In the genomic region with DNA sequence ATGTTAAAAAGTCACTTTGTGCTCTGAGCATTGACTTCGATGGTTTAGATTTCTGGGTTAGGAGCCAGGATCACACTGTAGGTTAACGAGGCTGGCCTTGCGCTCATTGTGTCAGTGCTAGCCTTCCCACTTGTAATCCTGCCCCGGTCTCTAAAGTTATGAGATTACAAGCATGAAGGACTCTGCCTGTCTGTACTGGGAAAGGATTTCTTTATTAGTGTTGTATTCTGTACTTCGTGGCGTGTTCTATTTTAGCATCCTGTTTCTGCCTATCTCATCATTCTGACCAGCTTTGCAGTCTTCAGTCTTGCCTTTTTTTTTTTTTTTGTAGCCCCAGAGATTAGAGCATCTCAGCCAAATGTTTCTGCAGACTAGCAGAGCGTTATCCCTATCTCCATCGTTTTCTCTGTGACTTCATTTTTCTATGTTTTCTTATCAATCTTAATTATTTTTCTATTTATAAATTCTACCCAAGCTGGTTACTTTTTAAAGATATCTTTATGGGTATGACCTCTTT, we compare ENCODE assay signal across 8 mouse cellular contexts. TPM values are rescaled to one million over a fixed set of nuclear protein-coding genes. Genes with fewer than 3 reads are reported as not detected.
A peak's percentile ranks its signal among the peaks of the same experiment; 100 is the strongest.
DNase-seq lines count a peak whose midpoint lies in the region; ATAC-seq and TF ChIP-seq lines count a peak whose summit lies in the region.

No protein-coding gene starts in this region.

- no peaks in the 10 kb centered on the region for H3K9me3 ChIP-seq in liver, embryonic 13.5 days (replicated peaks)

- H3K4me3 ChIP-seq in gastrocnemius, adult 2 months: peak overlapping the region; percentile 95
- H3K4me3 ChIP-seq in embryonic fibroblast, embryonic 13.5 days (ENCODE audit: insufficient read depth, low read length): peak overlapping the region; percentile 77
- H3K4me3 ChIP-seq in liver, embryonic 13.5 days (replicated peaks): peak overlapping the region; percentile 94

- TF ChIP-seq POLR2A in embryonic fibroblast, embryonic 13.5 days (IDR thresholded peaks at IDR 0.05; ENCODE audit: low read depth, low read length): 0 out of 2 replicates have a peak, but pooled peaks have one; percentile 19

- H3K4me2 ChIP-seq in liver, embryonic 13.5 days: peak overlapping the region; percentile 79

- H3K36me3 ChIP-seq in liver, embryonic 13.5 days: peaks cover 3% of the 10 kb centered on the region; the same call in 1 of the 2 replicates

- H3K4me1 ChIP-seq in embryonic fibroblast, embryonic 13.5 days (ENCODE audit: control insufficient read depth, insufficient read depth, low read length): peaks cover 11% of the 10 kb centered on the region
- peaks cover 51% of the 10 kb centered on the region for H3K4me1 ChIP-seq in liver, embryonic 13.5 days (replicated peaks)

- TF ChIP-seq CTCF in gastrocnemius, adult 2 months (IDR thresholded peaks at IDR 0.05): no peak
- no peak for TF ChIP-seq CTCF in embryonic fibroblast, embryonic 13.5 days (IDR thresholded peaks at IDR 0.05; ENCODE audit: borderline replicate concordance, insufficient read depth, low read length)

- H3K9ac ChIP-seq in liver, embryonic 13.5 days: peak overlapping the region; percentile 92

- DNase-seq in gastrocnemius, adult 2 months: no peak
- no peak for DNase-seq in gastrocnemius, adult 8-10 months (ENCODE audit: low spot score in 2 of 2)
- peak; percentile 31 for DNase-seq in 416B (ENCODE audit: low read depth)
- DNase-seq in liver, embryonic 13.5 days: no peak
- DNase-seq in thymus, postnatal 0 days (ENCODE audit: low spot score): no peak
- DNase-seq in urinary bladder, postnatal 36 days (ENCODE audit: low spot score in 2 of 2): no peak
- DNase-seq in thymus, postnatal 4 days: no peak

- WGBS in liver, embryonic 13.5 days (ENCODE audit: insufficient replicate concordance): 9% methylated on average over 8 of the region's 8 CpGs

- peak overlapping the region; percentile 90 for H3K27ac ChIP-seq in gastrocnemius, adult 2 months
- peak overlapping the region; percentile 8; the same call in 1 of the 2 replicates for H3K27ac ChIP-seq in embryonic fibroblast, embryonic 13.5 days (ENCODE audit: insufficient read depth, low read length)
- peak overlapping the region; percentile 73 for H3K27ac ChIP-seq in liver, embryonic 13.5 days

- no peaks in the 10 kb centered on the region for H3K27me3 ChIP-seq in liver, embryonic 13.5 days

- intact Hi-C loops in gastrocnemius, adult 2 months (cut with DNase I): loop anchor here (5.0 kb wide), 3 partner anchors 41 to 369 kb away; a partner anchor contains a TSS

- no peak for ATAC-seq in liver, embryonic 13.5 days (ENCODE audit: low read depth)

RNA-seq across cellular contexts. Expression of a gene that starts 0.8 kb away (rescaled TPM):
- 10 to 100 TPM; 17.3 to 18.5 TPM for total RNA-seq in gastrocnemius, adult 2 months (2021)
- total RNA-seq in gastrocnemius, adult 8-10 months (2022): 10 to 100 TPM; 16.5 to 19.9 (median 17.1) TPM
- 78.3 and 88.1 TPM in 2 replicates for polyA plus RNA-seq in embryonic fibroblast, embryonic 13.5 days (2011; ENCODE audit: insufficient read length, low read depth, missing spikeins)
- polyA plus RNA-seq in liver, embryonic 13.5 days (2015; fragmentation: Nextera tagmentation; extraction: Ambion mirVana): 47.3 and 53.5 TPM in 2 replicates
- 69.2 and 71.7 TPM in 2 replicates for polyA plus RNA-seq in thymus, postnatal 0 days (2015; fragmentation: Nextera tagmentation; extraction: Ambion mirVana)

RNA-seq across cellular contexts. Expression of a gene that starts 0.9 kb away (rescaled TPM):
- total RNA-seq in gastrocnemius, adult 2 months (2021): 1 to 10 TPM; 5.8 to 6.2 TPM
- total RNA-seq in gastrocnemius, adult 8-10 months (2022): 1 to 10 TPM; 4.4 to 6.2 (median 4.9) TPM
- 28.2 and 36.2 TPM in 2 replicates for polyA plus RNA-seq in embryonic fibroblast, embryonic 13.5 days (2011; ENCODE audit: insufficient read length, low read depth, missing spikeins)
- 18.8 and 22.1 TPM in 2 replicates for polyA plus RNA-seq in liver, embryonic 13.5 days (2015; fragmentation: Nextera tagmentation; extraction: Ambion mirVana)
- polyA plus RNA-seq in thymus, postnatal 0 days (2015; fragmentation: Nextera tagmentation; extraction: Ambion mirVana): 44.4 and 48.7 TPM in 2 replicates

RNA-seq across cellular contexts. Expression of a gene that starts 25.4 kb away (rescaled TPM):
- not detected for total RNA-seq in gastrocnemius, adult 2 months (2021)
- total RNA-seq in gastrocnemius, adult 8-10 months (2022): not detected
- 1.6 and 2.6 TPM in 2 replicates for polyA plus RNA-seq in embryonic fibroblast, embryonic 13.5 days (2011; ENCODE audit: insufficient read length, low read depth, missing spikeins)
- 0.17 and 0.29 TPM in 2 replicates for polyA plus RNA-seq in liver, embryonic 13.5 days (2015; fragmentation: Nextera tagmentation; extraction: Ambion mirVana)
- polyA plus RNA-seq in thymus, postnatal 0 days (2015; fragmentation: Nextera tagmentation; extraction: Ambion mirVana): 0.22 and 0.24 TPM in 2 replicates

RNA-seq across cellular contexts. Expression of a gene that starts 42.4 kb away (rescaled TPM):
- total RNA-seq in gastrocnemius, adult 2 months (2021): 1 to 10 TPM; 9.5 to 9.9 TPM
- total RNA-seq in gastrocnemius, adult 8-10 months (2022): 10 to 100 TPM in 1 of 4 experiments, 1 to 10 TPM in 3; 7.3 to 11.3 (median 9.3) TPM
- polyA plus RNA-seq in embryonic fibroblast, embryonic 13.5 days (2011; ENCODE audit: insufficient read length, low read depth, missing spikeins): 15.3 and 17.8 TPM in 2 replicates
- polyA plus RNA-seq in liver, embryonic 13.5 days (2015; fragmentation: Nextera tagmentation; extraction: Ambion mirVana): 5.6 and 7.7 TPM in 2 replicates
- polyA plus RNA-seq in thymus, postnatal 0 days (2015; fragmentation: Nextera tagmentation; extraction: Ambion mirVana): 20.4 and 22.6 TPM in 2 replicates

Comparison
In these comparisons a context has a peak if more than half of its experiments do, and no peak if none do; other contexts are left out.
1. H3K27ac ChIP-seq: peak in every context shown above with its lines; median percentile 90 in gastrocnemius, adult 2 months; 73 in liver, embryonic 13.5 days; 8 in embryonic fibroblast, embryonic 13.5 days.